Mouse (Mus musculus) forebrain, embryonic 14.5 days (tissue): Measurements from ENCODE around the gene 1110051M20Rik. TPM values are rescaled to one million over a fixed set of nuclear protein-coding genes. Genes with fewer than 3 reads are reported as not detected.
A peak's percentile ranks its signal among the peaks of the same experiment; 100 is the strongest.

Experiments
- ATAC-seq: fragments of 200-750 bp; cut with Nextera tagmentation; 2 replicates; pipeline ENCODE4 v1.8.0; 2017; ENCODE audit warnings: mild to moderate bottlenecking, moderate library complexity
- DNase-seq: peaks from one replicate; pipeline ENCODE4 v3.0.0-alpha.2; 2015; ENCODE audit warnings: low spot score
- H3K27ac ChIP-seq: fragments of 300-500 bp; sonication (generic); 2 replicates; pipeline ENCODE4 v1.5.1; 2014; ENCODE audit warnings: low read depth, mild to moderate bottlenecking, control low read depth, low read length, moderate library complexity
- H3K27me3 ChIP-seq: fragments of 300-500 bp; sonication (generic); replicated peaks from 2 replicates; pipeline ENCODE4 v1.6.1; 2014; ENCODE audit warnings: low read length, control low read depth, mixed read lengths; ENCODE audit not compliant: control insufficient read depth, insufficient read depth
- H3K36me3 ChIP-seq: fragments of 300-500 bp; sonication (generic); 2 replicates; pipeline ENCODE4 v1.6.1; 2014; ENCODE audit warnings: low read length, control low read depth; ENCODE audit not compliant: control insufficient read depth, insufficient read depth
- H3K4me1 ChIP-seq: fragments of 300-500 bp; sonication (generic); 2 replicates; pipeline ENCODE4 v1.6.1; 2014; ENCODE audit warnings: antibody characterized with exemption, low read length, control low read depth; ENCODE audit not compliant: control insufficient read depth, insufficient read depth
- H3K4me2 ChIP-seq: fragments of 300-500 bp; sonication (generic); 2 replicates; pipeline ENCODE4 v1.6.1; 2014; ENCODE audit warnings: mild to moderate bottlenecking, control low read depth, low read length
- H3K4me3 ChIP-seq: fragments of 300-500 bp; sonication (generic); 2 replicates; pipeline ENCODE4 v1.5.1; 2014; ENCODE audit warnings: low read depth, low read length, control low read depth
- H3K9ac ChIP-seq: fragments of 300-500 bp; sonication (generic); 2 replicates; pipeline ENCODE4 v1.6.1; 2014; ENCODE audit warnings: mild to moderate bottlenecking, low read length, control low read depth, moderate library complexity
- H3K9me3 ChIP-seq: fragments of 300-500 bp; sonication (generic); replicated peaks from 2 replicates; pipeline ENCODE4 v1.6.1; 2016; ENCODE audit warnings: low read length, control low read depth, mixed read lengths; ENCODE audit not compliant: control insufficient read depth
- WGBS: fragments of 180-500 bp; shearing (Covaris S2); extraction: QIAGEN DNeasy Blood & Tissue Kit; methylation state at CpG from one replicate; pipeline ENCODE4 v1.1.7; 2014; 5-methylcytosine and 5-hydroxymethylcytosine counted together
- polyA plus RNA-seq: library from polyadenylated mRNA; unstranded; fragments of >200 nt; fragmentation: Nextera tagmentation; extraction: Ambion mirVana; gene quantifications from 2 replicates; pipeline ENCODE4 v1.2.1, GENCODE M21; 2014

Gene 1110051M20Rik
- polyA plus RNA-seq, 1 experiment from 2014 or later, result 170 TPM

GRCm38 (mm10) chr2:91354727-91355403 is 89.6 kb downstream of the 1110051M20Rik start:
- WGBS, result 82% methylated on average over 6 of the region's 6 CpGs
- Histone ChIP-seq H3K9ac (no peak overlapping the region), H3K4me1 (no peaks in the 10 kb centered on the region; the same call in 1 of the 2 replicates), H3K9me3 (no peaks in the 10 kb centered on the region), H3K4me2 (no peak overlapping the region), H3K27ac (no peak overlapping the region; the same call in 1 of the 2 replicates), H3K27me3 (no peaks in the 10 kb centered on the region), H3K4me3 (no peak overlapping the region), H3K36me3 (no peaks in the 10 kb centered on the region)
- DNase-seq, result no peak
- no peak for ATAC-seq

- Histone ChIP-seq H3K4me3 (no peak overlapping the region), H3K27ac (no peak overlapping the region), H3K9ac (no peak overlapping the region), H3K9me3 (no peaks in the 10 kb centered on the region), H3K4me2 (no peak overlapping the region), H3K4me1 (no peaks in the 10 kb centered on the region; the same call in none of the 2 replicates), H3K36me3 (no peaks in the 10 kb centered on the region), H3K27me3 (no peaks in the 10 kb centered on the region)
- ATAC-seq (no peak), DNase-seq (no peak)
- WGBS, result 48% methylated on average over 3 of the region's 3 CpGs
Observed at GRCm38 (mm10) chr2:91353854-91354253, 90.7 kb downstream of the 1110051M20Rik start.

GRCm38 (mm10) chr2:91351841-91352240 is 92.7 kb downstream of the 1110051M20Rik start:
- Histone ChIP-seq H3K4me2 (no peak overlapping the region), H3K4me1 (peaks cover 5% of the 10 kb centered on the region), H3K9ac (no peak overlapping the region), H3K27me3 (no peaks in the 10 kb centered on the region), H3K36me3 (no peaks in the 10 kb centered on the region), H3K27ac (no peak overlapping the region), H3K9me3 (no peaks in the 10 kb centered on the region), H3K4me3 (no peak overlapping the region)
- no peak for ATAC-seq
- DNase-seq, result no peak

GRCm38 (mm10) chr2:91349974-91350457 is 94.5 kb downstream of the 1110051M20Rik start:
- peaks cover 5% of the 10 kb centered on the region for H3K4me1 ChIP-seq
- no peak overlapping the region for H3K27ac ChIP-seq
- no peak overlapping the region for H3K4me3 ChIP-seq
- H3K27me3 ChIP-seq, result no peaks in the 10 kb centered on the region
- no peaks in the 10 kb centered on the region for H3K9me3 ChIP-seq
- ATAC-seq (no peak), DNase-seq (no peak)
- no peak overlapping the region for H3K9ac ChIP-seq
- no peak overlapping the region for H3K4me2 ChIP-seq
- 54% methylated on average over 6 of the region's 6 CpGs for WGBS
- no peaks in the 10 kb centered on the region for H3K36me3 ChIP-seq

- no peaks in the 10 kb centered on the region for H3K36me3 ChIP-seq
- WGBS, result 50% methylated on average over 4 of the region's 4 CpGs
- peaks cover 5% of the 10 kb centered on the region for H3K4me1 ChIP-seq
- no peaks in the 10 kb centered on the region for H3K27me3 ChIP-seq
- H3K4me2 ChIP-seq, result no peak overlapping the region
- no peak overlapping the region for H3K4me3 ChIP-seq
- ATAC-seq (no peak), DNase-seq (no peak)
- no peaks in the 10 kb centered on the region for H3K9me3 ChIP-seq
- no peak overlapping the region for H3K9ac ChIP-seq
- no peak overlapping the region for H3K27ac ChIP-seq
Observed at GRCm38 (mm10) chr2:91348936-91349335, 95.6 kb downstream of the 1110051M20Rik start.

- H3K9me3 ChIP-seq, result no peaks in the 10 kb centered on the region
- no peak overlapping the region for H3K4me3 ChIP-seq
- H3K27me3 ChIP-seq, result no peaks in the 10 kb centered on the region
- no peak overlapping the region for H3K4me2 ChIP-seq
- H3K4me1 ChIP-seq, result peaks cover 5% of the 10 kb centered on the region
- no peak overlapping the region for H3K9ac ChIP-seq
- no peak overlapping the region for H3K27ac ChIP-seq
- ATAC-seq (no peak), DNase-seq (no peak)
- WGBS, result 91% methylated on average over 1 of the region's 1 CpGs
- no peaks in the 10 kb centered on the region for H3K36me3 ChIP-seq
Observed at GRCm38 (mm10) chr2:91345644-91346043, 98.9 kb downstream of the 1110051M20Rik start.

- no peak overlapping the region for H3K27ac ChIP-seq
- no peak overlapping the region for H3K4me2 ChIP-seq
- no peaks in the 10 kb centered on the region for H3K27me3 ChIP-seq
- ATAC-seq (no peak), DNase-seq (no peak)
- H3K9ac ChIP-seq, result no peak overlapping the region
- H3K9me3 ChIP-seq, result no peaks in the 10 kb centered on the region
- H3K4me3 ChIP-seq, result no peak overlapping the region
- no peaks in the 10 kb centered on the region for H3K36me3 ChIP-seq
- no peaks in the 10 kb centered on the region for H3K4me1 ChIP-seq
- WGBS, result 97% methylated on average over 2 of the region's 2 CpGs
Observed at GRCm38 (mm10) chr2:91339591-91339990, 104.9 kb downstream of the 1110051M20Rik start.

- Histone ChIP-seq H3K4me1 (peaks cover 14% of the 10 kb centered on the region), H3K36me3 (no peaks in the 10 kb centered on the region), H3K9ac (no peak overlapping the region), H3K4me2 (no peak overlapping the region), H3K4me3 (no peak overlapping the region), H3K27me3 (no peaks in the 10 kb centered on the region), H3K9me3 (no peaks in the 10 kb centered on the region), H3K27ac (no peak overlapping the region)
- WGBS, result 81% methylated on average over 4 of the region's 4 CpGs
- ATAC-seq (no peak), DNase-seq (no peak)
Observed at GRCm38 (mm10) chr2:91335128-91335527, 109.4 kb downstream of the 1110051M20Rik start.

GRCm38 (mm10) chr2:91331051-91331843 is 113.3 kb downstream of the 1110051M20Rik start:
- no peak overlapping the region for H3K4me3 ChIP-seq
- no peak overlapping the region for H3K9ac ChIP-seq
- no peak overlapping the region for H3K4me2 ChIP-seq
- no peaks in the 10 kb centered on the region for H3K36me3 ChIP-seq
- H3K4me1 ChIP-seq, result peaks cover 32% of the 10 kb centered on the region
- no peaks in the 10 kb centered on the region for H3K27me3 ChIP-seq
- ATAC-seq, result no peak
- H3K9me3 ChIP-seq, result no peaks in the 10 kb centered on the region
- DNase-seq, result no peak
- peak overlapping the region; percentile 71; the same call in 1 of the 2 replicates for H3K27ac ChIP-seq
- WGBS, result 51% methylated on average over 7 of the region's 7 CpGs
